Mouse (Mus musculus): ENCODE results near the gene Padi6. TPM values are rescaled to one million over a fixed set of nuclear protein-coding genes. Genes with fewer than 3 reads are reported as not detected.

Gene Padi6
- polyA plus RNA-seq, 1 experiment from 2014 or later: 0.07 TPM

GRCm38 (mm10) chr4:140704166-140704565, 38.3 kb downstream of the Padi6 start:
- peaks cover 4% of the 10 kb centered on the region; the same call in 1 of the 2 replicates for H3K36me3 ChIP-seq (ENCODE audit: control insufficient read depth, insufficient read depth, low read length)
- 22% methylated on average over 4 of the region's 4 CpGs for whole genome bisulfite sequencing
- H3K4me3 ChIP-seq (ENCODE audit: low read length): peak overlapping the region; percentile 67
- ATAC-seq: no peak
- peaks cover 62% of the 10 kb centered on the region for H3K4me1 ChIP-seq (ENCODE audit: control insufficient read depth, insufficient read depth, low read length)
- H3K27me3 ChIP-seq (replicated peaks; ENCODE audit: control insufficient read depth, insufficient read depth, low read length): 0 out of 2 replicates have a peak, but pooled peaks cover 4% of the 10 kb centered on the region
- peak overlapping the region; percentile 13; the same call in 1 of the 2 replicates for H3K27ac ChIP-seq (ENCODE audit: low read length)
- H3K9me3 ChIP-seq (ENCODE audit: control insufficient read depth, low read length): no peaks in the 10 kb centered on the region
- peak overlapping the region; percentile 96; the same call in 1 of the 2 replicates for H3K4me2 ChIP-seq (ENCODE audit: low read depth, low read length)
- peak overlapping the region; percentile 84 for H3K9ac ChIP-seq (ENCODE audit: low read depth, low read length)

DNA sequence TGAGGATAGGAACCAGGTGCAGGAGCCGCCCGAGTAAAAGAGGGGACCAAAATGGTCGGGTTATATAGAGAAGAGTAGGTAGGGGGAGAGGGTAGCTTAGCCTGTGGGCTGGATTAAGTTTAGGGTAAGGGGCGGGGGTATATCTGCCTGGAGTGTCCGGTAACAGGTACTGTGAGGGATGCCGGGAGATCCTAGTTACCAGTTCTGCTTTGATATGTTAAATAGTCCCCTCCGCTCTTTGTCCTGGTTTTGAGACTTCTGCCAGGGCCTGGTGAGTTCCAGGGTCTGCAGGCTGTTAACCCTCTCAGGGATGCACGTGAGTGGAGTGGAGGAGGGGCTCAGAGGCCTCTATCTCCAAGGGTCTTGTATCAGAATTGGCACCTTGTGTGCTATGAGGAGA, 38.8 kb downstream of the Padi6 start:
- H3K9ac ChIP-seq (ENCODE audit: low read depth, low read length): peak overlapping the region; percentile 84

DNA sequence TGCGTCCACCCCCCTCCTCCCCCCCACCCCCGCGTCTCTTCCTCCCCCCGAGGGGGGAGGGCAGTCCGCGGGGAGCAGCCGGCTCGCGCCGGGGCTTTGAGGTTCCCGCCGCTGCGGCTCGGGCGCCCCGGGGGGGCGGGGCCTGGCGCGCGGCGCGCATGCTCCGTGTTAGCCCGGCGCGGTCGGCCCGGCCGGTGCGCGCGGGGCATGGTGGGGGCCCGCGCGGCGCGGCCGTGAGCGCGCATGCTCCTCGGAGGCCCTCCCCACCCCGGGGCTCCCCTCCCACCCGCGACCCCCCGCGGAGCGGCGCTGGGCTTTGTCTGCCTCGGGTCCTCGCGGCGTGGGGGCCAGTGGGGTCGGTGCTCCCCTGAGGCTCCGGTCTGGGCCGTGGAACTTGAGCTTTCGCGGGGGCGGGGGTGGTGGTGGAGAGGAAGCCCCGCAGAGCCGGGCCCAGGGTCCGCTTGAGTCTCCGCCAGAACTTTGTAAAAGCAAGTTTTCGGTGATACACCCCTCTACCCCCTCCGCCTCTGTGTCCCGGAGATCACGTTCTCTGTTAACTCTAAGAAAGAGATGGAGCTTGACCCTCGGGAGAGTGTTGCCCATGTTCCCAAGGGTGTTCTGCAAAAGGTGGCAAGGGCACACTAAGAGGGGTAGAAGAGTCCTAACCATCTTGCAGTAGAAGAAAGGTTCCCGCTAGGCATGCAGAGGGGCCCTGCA, 39.7 kb downstream of the Padi6 start:
- peak; percentile 80 for ATAC-seq

More for the DNA sequence above, 38.8 kb downstream of the Padi6 start:
- WGBS: 13% methylated on average over 8 of the region's 8 CpGs
- Histone ChIP-seq H3K27me3 (replicated peaks; ENCODE audit: control insufficient read depth, insufficient read depth, low read length) (0 out of 2 replicates have a peak, but pooled peaks cover 8% of the 10 kb centered on the region), H3K4me3 (ENCODE audit: low read length) (peak overlapping the region; percentile 67), H3K9me3 (ENCODE audit: control insufficient read depth, low read length) (no peaks in the 10 kb centered on the region), H3K36me3 (ENCODE audit: control insufficient read depth, insufficient read depth, low read length) (peaks cover 3% of the 10 kb centered on the region; the same call in 1 of the 2 replicates), H3K4me1 (ENCODE audit: control insufficient read depth, insufficient read depth, low read length) (peaks cover 57% of the 10 kb centered on the region), H3K27ac (ENCODE audit: low read length) (peak overlapping the region; percentile 18; the same call in 1 of the 2 replicates), H3K4me2 (ENCODE audit: low read depth, low read length) (peak overlapping the region; percentile 96)
- no peak for ATAC-seq

GRCm38 (mm10) chr4:140701716-140702561, 40.5 kb downstream of the Padi6 start:
- Histone ChIP-seq H3K4me1 (ENCODE audit: control insufficient read depth, insufficient read depth, low read length) (peaks cover 41% of the 10 kb centered on the region), H3K9ac (ENCODE audit: low read depth, low read length) (peak overlapping the region; percentile 84), H3K36me3 (ENCODE audit: control insufficient read depth, insufficient read depth, low read length) (no peaks in the 10 kb centered on the region), H3K4me3 (ENCODE audit: low read length) (peak overlapping the region; percentile 67), H3K27me3 (replicated peaks; ENCODE audit: control insufficient read depth, insufficient read depth, low read length) (0 out of 2 replicates have a peak, but pooled peaks cover 8% of the 10 kb centered on the region), H3K4me2 (ENCODE audit: low read depth, low read length) (peak overlapping the region; percentile 96), H3K9me3 (ENCODE audit: control insufficient read depth, low read length) (no peaks in the 10 kb centered on the region), H3K27ac (ENCODE audit: low read length) (peak overlapping the region; percentile 98)
- under 1% methylated on average over 64 of the region's 107 CpGs for WGBS
- ATAC-seq: peak; percentile 29

More for the DNA sequence above, 39.7 kb downstream of the Padi6 start:
- H3K9ac ChIP-seq (ENCODE audit: low read depth, low read length): peak overlapping the region; percentile 84
- H3K9me3 ChIP-seq (ENCODE audit: control insufficient read depth, low read length): no peaks in the 10 kb centered on the region
- WGBS: under 1% methylated on average over 46 of the region's 68 CpGs
- peak overlapping the region; percentile 98 for H3K27ac ChIP-seq (ENCODE audit: low read length)
- H3K4me3 ChIP-seq (ENCODE audit: low read length): peak overlapping the region; percentile 67
- peak overlapping the region; percentile 96 for H3K4me2 ChIP-seq (ENCODE audit: low read depth, low read length)
- no peaks in the 10 kb centered on the region for H3K36me3 ChIP-seq (ENCODE audit: control insufficient read depth, insufficient read depth, low read length)
- H3K4me1 ChIP-seq (ENCODE audit: control insufficient read depth, insufficient read depth, low read length): peaks cover 49% of the 10 kb centered on the region
- 0 out of 2 replicates have a peak, but pooled peaks cover 8% of the 10 kb centered on the region for H3K27me3 ChIP-seq (replicated peaks; ENCODE audit: control insufficient read depth, insufficient read depth, low read length)

DNA sequence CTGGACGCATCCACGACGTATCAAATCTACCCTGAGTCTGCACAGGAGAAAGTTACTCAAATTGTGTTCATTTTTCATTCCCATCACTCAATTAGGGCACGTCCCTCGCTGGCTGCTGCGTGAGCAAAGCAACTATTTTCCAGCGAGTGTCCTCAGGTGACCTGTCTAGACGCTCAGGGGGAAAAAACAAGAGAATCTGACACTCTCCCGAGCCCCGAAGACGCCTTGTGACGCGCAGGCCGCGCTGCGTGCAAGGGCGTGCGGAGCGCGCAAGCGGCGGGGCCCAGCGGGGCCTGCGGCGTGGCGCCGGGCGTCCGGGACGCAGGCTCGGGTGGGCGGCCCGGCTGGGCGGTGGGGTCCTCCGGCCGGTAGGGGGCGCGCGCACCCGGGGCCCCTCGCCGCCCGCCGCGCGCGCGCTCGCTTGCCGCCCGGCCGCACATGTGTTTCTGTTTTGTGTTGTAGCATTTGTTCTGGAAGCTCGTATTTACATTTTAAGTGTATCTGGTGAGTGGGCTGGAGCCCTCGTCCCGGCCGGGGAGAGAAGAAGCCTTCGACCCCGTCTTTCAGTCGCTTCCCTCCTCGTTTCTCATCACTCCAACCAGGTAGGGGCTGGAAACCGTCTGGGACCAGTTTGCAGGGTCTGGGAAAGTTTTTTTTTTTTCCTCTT, 41.3 kb downstream of the Padi6 start:
- 0 out of 2 replicates have a peak, but pooled peaks cover 8% of the 10 kb centered on the region for H3K27me3 ChIP-seq (replicated peaks; ENCODE audit: control insufficient read depth, insufficient read depth, low read length)
- H3K4me1 ChIP-seq (ENCODE audit: control insufficient read depth, insufficient read depth, low read length): peaks cover 33% of the 10 kb centered on the region
- WGBS: under 1% methylated on average over 57 of the region's 61 CpGs
- peak overlapping the region; percentile 98 for H3K27ac ChIP-seq (ENCODE audit: low read length)
- H3K4me3 ChIP-seq (ENCODE audit: low read length): peak overlapping the region; percentile 67
- no peaks in the 10 kb centered on the region for H3K36me3 ChIP-seq (ENCODE audit: control insufficient read depth, insufficient read depth, low read length)
- ATAC-seq: peak; percentile 64
- H3K9ac ChIP-seq (ENCODE audit: low read depth, low read length): peak overlapping the region; percentile 84
- H3K4me2 ChIP-seq (ENCODE audit: low read depth, low read length): peak overlapping the region; percentile 96
- no peaks in the 10 kb centered on the region for H3K9me3 ChIP-seq (ENCODE audit: control insufficient read depth, low read length)

DNA sequence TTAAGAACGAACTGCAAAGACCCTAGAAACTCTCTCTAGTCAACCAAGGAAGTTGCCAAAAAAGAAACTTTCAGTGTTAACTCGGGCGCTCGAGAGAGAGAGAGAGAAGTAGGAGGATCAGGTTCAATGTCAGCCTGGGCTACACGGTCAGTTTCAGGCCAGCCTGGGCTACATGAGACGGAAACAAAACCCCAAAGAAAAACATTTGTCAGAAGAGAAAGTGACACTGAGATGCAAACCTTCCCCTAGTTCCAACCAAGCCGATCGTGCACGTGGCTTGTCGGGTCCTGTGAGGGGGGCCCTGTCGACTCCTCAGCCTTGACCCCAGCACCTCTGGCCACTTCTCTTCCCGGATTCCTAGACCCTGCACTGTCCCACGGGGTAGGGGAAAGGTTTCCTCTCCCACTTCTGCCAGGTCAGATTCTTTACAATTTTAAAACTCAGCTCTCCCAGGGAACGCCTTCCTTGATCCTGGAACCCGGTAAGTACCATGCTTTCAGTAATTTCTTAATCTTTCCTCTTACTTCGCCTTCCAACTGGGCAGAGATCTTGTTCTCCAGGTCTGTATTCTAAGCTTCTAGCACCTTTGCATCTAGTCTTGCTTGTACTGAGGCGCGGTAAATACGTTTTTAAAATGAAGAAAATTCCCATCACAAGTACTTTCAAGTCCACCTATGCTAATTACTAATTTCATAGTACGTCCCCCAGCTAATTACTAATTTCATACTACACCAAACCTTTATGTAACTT, 42.0 kb downstream of the Padi6 start, which contains the start of gene Rcc2:
Rcc2 (plus strand) TSS at position 273 of the 750 bp plus-strand sequence.
- peaks cover 27% of the 10 kb centered on the region for H3K4me1 ChIP-seq (ENCODE audit: control insufficient read depth, insufficient read depth, low read length)
- 0 out of 2 replicates have a peak, but pooled peaks cover 8% of the 10 kb centered on the region for H3K27me3 ChIP-seq (replicated peaks; ENCODE audit: control insufficient read depth, insufficient read depth, low read length)
- H3K27ac ChIP-seq (ENCODE audit: low read length): peak within 1 kb of the TSS; percentile 98
- H3K9me3 ChIP-seq (ENCODE audit: control insufficient read depth, low read length): no peaks in the 10 kb centered on the region
- 14% methylated on average over 20 of the region's 20 CpGs for WGBS
- H3K4me2 ChIP-seq (ENCODE audit: low read depth, low read length): peak within 1 kb of the TSS; percentile 96
- no peak for ATAC-seq
- H3K36me3 ChIP-seq (ENCODE audit: control insufficient read depth, insufficient read depth, low read length): no peaks in the 10 kb centered on the region
- peak within 1 kb of the TSS; percentile 84 for H3K9ac ChIP-seq (ENCODE audit: low read depth, low read length)
- peak within 1 kb of the TSS; percentile 67 for H3K4me3 ChIP-seq (ENCODE audit: low read length)

GRCm38 (mm10) chr4:140699441-140700127, 42.9 kb downstream of the Padi6 start:
- Histone ChIP-seq H3K9ac (ENCODE audit: low read depth, low read length) (peak overlapping the region; percentile 21), H3K4me2 (ENCODE audit: low read depth, low read length) (peak overlapping the region; percentile 96), H3K27ac (ENCODE audit: low read length) (0 out of 2 replicates have a peak overlapping the region, but pooled peaks have one; percentile 5), H3K36me3 (ENCODE audit: control insufficient read depth, insufficient read depth, low read length) (no peaks in the 10 kb centered on the region), H3K27me3 (replicated peaks; ENCODE audit: control insufficient read depth, insufficient read depth, low read length) (0 out of 2 replicates have a peak, but pooled peaks cover 8% of the 10 kb centered on the region), H3K4me3 (ENCODE audit: low read length) (peak overlapping the region; percentile 67), H3K4me1 (ENCODE audit: control insufficient read depth, insufficient read depth, low read length) (peaks cover 21% of the 10 kb centered on the region), H3K9me3 (ENCODE audit: control insufficient read depth, low read length) (no peaks in the 10 kb centered on the region)
- 6% methylated on average over 29 of the region's 29 CpGs for WGBS
- 0 out of 2 replicates have a peak, but pooled peaks have one; percentile 6 for ATAC-seq
